Mouse (Mus musculus) testis, adult 2 months (tissue): ENCODE data around the gene Rrbp1.

Experiments used
- CTCF ChIP-seq: fragments of 200-500 bp; IDR thresholded peaks from 2 replicates; pipeline ENCODE4 v1.5.1; 2012; ENCODE audit warnings: low read depth, mild to moderate bottlenecking, inconsistent platforms, low read length, moderate library complexity; ENCODE audit not compliant: control insufficient read depth, insufficient read depth, insufficient replicate concordance
- POLR2A ChIP-seq: fragments of 200-500 bp; IDR thresholded peaks from 2 replicates; pipeline ENCODE4 v1.6.1; 2012; ENCODE audit warnings: low read depth, mild to moderate bottlenecking, inconsistent platforms, low read length, moderate library complexity; ENCODE audit not compliant: control insufficient read depth

- TF ChIP-seq CTCF = no peak
- no peak for TF ChIP-seq POLR2A
Measured at GRCm38 (mm10) chr2:143982901-143983300, 28.2 kb downstream of the Rrbp1 start.
